Mouse (Mus musculus) kidney, adult 2 months (tissue): ENCODE data around the gene Olfm1. TPM values are rescaled to one million over a fixed set of nuclear protein-coding genes. Genes with fewer than 3 reads are reported as not detected.

Experiments used
- DNase-seq: peaks from one replicate; pipeline ENCODE4 v3.0.0; 2021
- H3K27ac ChIP-seq: fragments of 200-500 bp; 2 replicates; pipeline ENCODE4 v1.5.1; 2012; ENCODE audit warnings: low read depth, low read length, control low read depth, inconsistent platforms; ENCODE audit not compliant: insufficient read depth
- H3K27me3 ChIP-seq: fragments of 200-500 bp; replicated peaks from 2 replicates; pipeline ENCODE4 v1.6.1; 2012; ENCODE audit warnings: mild to moderate bottlenecking, moderate library complexity, low read length, inconsistent platforms; ENCODE audit not compliant: control insufficient read depth, insufficient read depth
- H3K36me3 ChIP-seq: fragments of 200-500 bp; 2 replicates; pipeline ENCODE4 v1.6.1; 2012; ENCODE audit warnings: mild to moderate bottlenecking, moderate library complexity, low read length, inconsistent platforms; ENCODE audit not compliant: control insufficient read depth, insufficient read depth
- H3K4me1 ChIP-seq: fragments of 200-500 bp; 2 replicates; pipeline ENCODE4 v1.6.1; 2011; ENCODE audit warnings: low read length; ENCODE audit not compliant: control insufficient read depth, insufficient read depth
- H3K4me3 ChIP-seq: fragments of 200-500 bp; 2 replicates; pipeline ENCODE4 v1.5.1; 2011; ENCODE audit warnings: mild to moderate bottlenecking, low read depth, low read length, control low read depth; ENCODE audit not compliant: insufficient read depth
- CTCF ChIP-seq: fragments of 200-500 bp; conservative IDR thresholded peaks from 2 replicates; pipeline ENCODE4 v1.5.1; 2011; ENCODE audit warnings: low read depth, mild to moderate bottlenecking, control low read depth, low read length, moderate library complexity, mixed read lengths; ENCODE audit not compliant: insufficient read depth, insufficient read length
- POLR2A ChIP-seq: fragments of 200-500 bp; IDR thresholded peaks from one replicate; pipeline ENCODE4 v1.6.1; 2011; ENCODE audit warnings: low read depth, low read length, control low read depth
- WGBS: fragments of 180-500 bp; shearing (Covaris S2); methylation state at CpG from one replicate; pipeline ENCODE4 v1.1.7; 2018; 5-methylcytosine and 5-hydroxymethylcytosine counted together
- polyA plus RNA-seq: library from polyadenylated mRNA; depleted of rRNA; stranded (reverse); fragments of >200 nt; gene quantifications from 2 replicates; pipeline ENCODE4 v1.2.3, GENCODE M21; 2012

Gene Olfm1
- polyA plus RNA-seq, 1 experiment: 32.5 TPM

DNA sequence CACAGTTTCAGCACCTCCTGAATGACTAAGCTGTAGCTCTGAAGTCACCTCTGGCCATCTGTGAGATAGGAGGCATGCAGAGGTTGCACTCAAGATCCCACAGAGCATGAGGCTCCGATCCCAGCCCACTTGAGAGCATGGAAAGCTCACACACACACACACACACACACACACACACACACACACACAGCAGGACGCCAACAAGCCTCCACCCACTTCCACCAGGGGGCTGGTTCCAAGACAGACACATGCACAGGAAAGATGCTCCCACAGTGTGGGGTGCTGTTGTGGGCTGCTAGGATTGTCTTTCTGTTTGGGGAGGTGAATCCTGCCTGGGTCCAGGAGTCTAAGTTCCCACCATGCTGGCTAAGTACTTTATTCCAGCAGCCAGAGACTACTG, 29.0 kb downstream of the Olfm1 start:
- TF ChIP-seq POLR2A (no peak), CTCF (no peak)
- 57% methylated on average over 2 of the region's 2 CpGs for WGBS

DNA sequence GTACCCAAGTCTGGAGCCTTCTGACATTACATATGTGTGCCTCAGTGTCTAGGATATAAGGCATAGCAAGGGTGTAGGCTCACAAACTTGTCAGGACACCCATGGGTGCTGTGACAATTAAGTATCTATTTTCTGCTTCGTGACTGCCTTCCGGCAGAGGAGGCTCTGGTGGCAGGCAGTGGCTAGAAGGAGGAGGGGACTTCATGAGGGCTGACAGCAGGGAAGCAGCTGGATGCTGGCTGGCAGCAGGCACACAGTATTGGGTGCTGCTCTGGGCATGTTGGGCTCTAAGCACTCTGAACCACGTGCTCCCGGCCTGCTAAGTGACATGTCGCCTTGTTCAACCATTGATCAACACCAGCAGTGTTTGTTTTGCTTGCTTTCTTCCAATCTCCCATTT, 32.0 kb downstream of the Olfm1 start:
- H3K4me3 ChIP-seq: no peak overlapping the region
- 76% methylated on average over 5 of the region's 5 CpGs for WGBS
- H3K36me3 ChIP-seq: no peaks in the 10 kb centered on the region
- H3K4me1 ChIP-seq: no peaks in the 10 kb centered on the region
- no peak for TF ChIP-seq POLR2A
- TF ChIP-seq CTCF: no peak
- no peak overlapping the region for H3K27ac ChIP-seq
- no peaks in the 10 kb centered on the region for H3K27me3 ChIP-seq
- DNase-seq: no peak

More for the DNA sequence above, 29.0 kb downstream of the Olfm1 start:
- H3K4me3 ChIP-seq: no peak overlapping the region
- DNase-seq: no peak
- H3K27me3 ChIP-seq: no peaks in the 10 kb centered on the region
- H3K27ac ChIP-seq: no peak overlapping the region
- no peaks in the 10 kb centered on the region for H3K36me3 ChIP-seq
- H3K4me1 ChIP-seq: no peaks in the 10 kb centered on the region

DNA sequence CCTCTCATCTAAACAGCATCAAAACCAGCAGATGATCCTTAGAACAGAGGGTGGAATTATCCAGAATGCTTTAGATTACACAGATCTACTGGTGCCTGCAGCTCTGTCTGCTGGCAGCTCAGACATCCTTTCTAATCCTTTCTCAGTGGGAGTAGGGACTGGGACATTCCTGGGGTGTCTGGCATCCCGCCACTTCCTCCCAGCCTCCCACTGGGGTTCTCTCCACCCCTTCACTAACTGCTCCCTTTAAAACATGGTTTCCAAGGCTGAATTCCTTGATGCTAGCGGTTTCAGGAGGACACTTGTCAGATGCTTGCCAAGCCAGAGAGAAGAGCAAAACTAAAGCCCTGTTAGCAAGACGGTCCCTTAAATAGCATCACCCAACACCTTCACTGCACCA, 33.1 kb downstream of the Olfm1 start:
- no peak overlapping the region for H3K4me3 ChIP-seq
- peak; percentile 20 for DNase-seq
- H3K27ac ChIP-seq: no peak overlapping the region
- TF ChIP-seq POLR2A: no peak
- TF ChIP-seq CTCF: no peak
- 59% methylated on average over 3 of the region's 3 CpGs for WGBS
- H3K4me1 ChIP-seq: no peaks in the 10 kb centered on the region
- H3K27me3 ChIP-seq: no peaks in the 10 kb centered on the region
- H3K36me3 ChIP-seq: no peaks in the 10 kb centered on the region

DNA sequence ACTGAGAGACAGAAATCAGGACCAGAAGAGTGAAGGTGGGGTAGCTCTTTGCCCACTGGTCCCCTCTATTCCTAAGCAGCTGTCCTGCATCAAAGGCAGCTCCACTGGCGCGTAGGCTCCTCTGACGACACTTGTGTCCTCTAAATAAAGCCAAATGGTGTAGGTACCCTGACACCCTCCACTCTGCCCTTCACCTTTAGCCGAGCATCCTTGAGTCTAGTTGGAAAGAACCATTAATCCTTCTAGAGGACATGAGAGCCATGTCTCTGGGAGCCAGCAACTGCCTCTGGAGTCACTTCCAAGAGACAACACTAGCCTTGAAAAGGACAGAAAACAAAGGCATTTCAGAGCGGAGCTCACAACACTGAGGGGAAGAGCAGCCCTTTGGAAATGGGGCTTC, 34.2 kb downstream of the Olfm1 start:
- WGBS: 57% methylated on average over 5 of the region's 5 CpGs

DNA sequence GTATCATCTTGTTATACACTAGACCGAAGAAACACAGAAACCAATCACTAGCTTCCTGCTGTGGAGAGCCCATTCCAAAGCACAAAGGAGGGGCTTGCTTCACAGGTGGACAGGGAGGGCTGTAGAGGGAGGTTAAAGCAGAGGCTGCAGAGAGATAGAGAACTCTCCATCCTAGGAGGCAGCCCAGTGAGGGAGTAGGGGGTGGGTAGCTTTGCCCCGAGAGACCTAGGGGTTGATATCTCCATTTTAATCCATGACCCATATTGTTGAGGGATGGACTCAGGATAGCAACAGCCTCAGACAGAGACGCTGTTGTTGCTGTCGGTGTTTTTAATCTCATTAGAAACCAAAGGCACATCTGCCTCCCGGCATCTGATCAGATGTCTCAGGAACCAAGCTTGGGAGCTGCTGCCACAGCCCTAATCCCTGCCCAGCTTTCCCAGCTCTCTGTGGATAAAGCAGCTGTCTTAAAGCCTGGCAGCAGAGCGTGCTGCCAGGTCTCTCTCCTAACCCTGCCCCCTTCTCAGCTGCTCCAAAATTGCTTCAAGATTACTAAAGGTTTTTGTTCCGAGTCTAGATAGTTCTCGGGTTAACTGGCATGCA, 34.9 kb downstream of the Olfm1 start:
- H3K4me1 ChIP-seq: no peaks in the 10 kb centered on the region
- no peaks in the 10 kb centered on the region for H3K27me3 ChIP-seq

More for the DNA sequence above, 34.2 kb downstream of the Olfm1 start:
- H3K4me1 ChIP-seq: no peaks in the 10 kb centered on the region
- DNase-seq: no peak
- no peak overlapping the region for H3K4me3 ChIP-seq
- H3K36me3 ChIP-seq: no peaks in the 10 kb centered on the region
- H3K27ac ChIP-seq: no peak overlapping the region
- no peaks in the 10 kb centered on the region for H3K27me3 ChIP-seq
- TF ChIP-seq CTCF: no peak

DNA sequence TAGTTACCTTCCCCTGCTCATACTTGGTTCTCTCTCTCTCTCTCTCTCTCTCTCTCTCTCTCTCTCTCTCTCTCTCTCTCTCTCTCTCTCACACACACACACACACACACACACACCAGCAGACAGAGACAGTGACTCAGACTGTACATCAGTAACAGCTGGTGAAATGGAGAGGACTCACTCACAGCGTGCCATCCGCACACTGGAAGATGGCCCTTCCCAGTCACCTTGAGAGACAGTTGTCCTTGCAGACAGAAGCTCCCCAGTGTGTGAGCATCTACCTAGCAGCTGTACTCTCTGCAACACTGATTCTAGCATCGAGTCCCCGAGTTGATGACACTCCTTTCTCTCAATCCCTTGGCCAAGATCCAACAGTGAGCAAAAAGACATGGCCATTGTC, 35.6 kb downstream of the Olfm1 start:
- WGBS: 87% methylated on average over 4 of the region's 4 CpGs
- no peak overlapping the region for H3K27ac ChIP-seq
- H3K27me3 ChIP-seq: no peaks in the 10 kb centered on the region
- no peaks in the 10 kb centered on the region for H3K4me1 ChIP-seq
- TF ChIP-seq POLR2A (no peak), CTCF (no peak)
- H3K4me3 ChIP-seq: no peak overlapping the region
- no peak for DNase-seq
- no peaks in the 10 kb centered on the region for H3K36me3 ChIP-seq

More for the DNA sequence above, 34.9 kb downstream of the Olfm1 start:
- WGBS: 66% methylated on average over 8 of the region's 8 CpGs
- Histone ChIP-seq H3K4me3 (no peak overlapping the region), H3K36me3 (no peaks in the 10 kb centered on the region), H3K27ac (no peak overlapping the region)
- TF ChIP-seq POLR2A: no peak
- TF ChIP-seq CTCF: no peak
- no peak for DNase-seq

DNA sequence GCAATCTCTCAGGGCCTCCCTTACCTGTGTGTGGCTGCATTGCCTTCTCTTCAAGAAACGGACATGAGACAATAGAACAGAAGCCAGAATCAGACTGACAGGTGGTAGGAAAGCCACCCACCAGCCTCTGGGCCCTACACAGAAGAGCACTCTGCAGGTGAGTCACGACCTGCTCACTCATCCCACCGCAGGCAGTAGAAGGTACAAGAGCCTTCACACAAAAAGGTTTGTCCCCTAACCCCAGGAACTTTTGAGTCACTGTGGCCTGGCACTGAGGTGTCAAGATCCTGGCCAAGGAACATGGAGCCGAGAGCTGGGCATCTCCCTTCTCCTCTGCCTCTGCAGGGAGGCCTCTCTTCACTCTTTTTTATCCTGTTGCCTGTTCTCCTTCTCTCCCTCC, 42.3 kb downstream of the Olfm1 start:
- H3K27ac ChIP-seq: no peak overlapping the region
- H3K27me3 ChIP-seq: no peaks in the 10 kb centered on the region
- H3K4me3 ChIP-seq: no peak overlapping the region
- H3K36me3 ChIP-seq: no peaks in the 10 kb centered on the region
- TF ChIP-seq CTCF: no peak
- TF ChIP-seq POLR2A: no peak
- WGBS: 79% methylated on average over 4 of the region's 4 CpGs
- no peaks in the 10 kb centered on the region for H3K4me1 ChIP-seq
- DNase-seq: no peak

DNA sequence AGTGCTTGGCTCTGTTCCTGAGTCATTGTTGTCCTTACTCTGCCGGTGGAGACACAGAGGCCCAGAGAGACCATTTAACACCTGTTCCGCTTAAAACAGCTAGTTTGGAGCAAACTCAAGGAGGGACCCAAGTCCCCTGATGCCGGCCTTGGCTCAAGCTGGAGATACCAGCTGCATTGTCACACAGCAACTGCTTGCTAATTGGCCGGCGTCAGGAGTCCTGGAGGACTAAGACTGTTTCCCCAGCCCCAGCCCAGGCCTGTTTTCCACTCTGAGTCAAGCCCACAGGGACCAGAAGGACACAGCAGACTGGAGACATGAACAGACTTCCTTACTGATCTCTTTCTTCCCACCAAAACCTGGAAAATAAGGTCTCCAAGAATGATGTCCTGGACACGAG, 43.7 kb downstream of the Olfm1 start:
- no peaks in the 10 kb centered on the region for H3K4me1 ChIP-seq
- WGBS: 71% methylated on average over 6 of the region's 6 CpGs

More for the DNA sequence above, 43.7 kb downstream of the Olfm1 start:
- Histone ChIP-seq H3K36me3 (no peaks in the 10 kb centered on the region), H3K27me3 (no peaks in the 10 kb centered on the region), H3K4me3 (no peak overlapping the region), H3K27ac (no peak overlapping the region)
- TF ChIP-seq POLR2A (no peak), CTCF (no peak)
- no peak for DNase-seq
